Mouse (Mus musculus): ENCODE measurements at regions not wholly inside any gene's neighbourhood (a gene's known extent, or its start where the extent isn't known, plus 50 kb on each side); places are given as distances from the start of the nearest gene placed in this dataset.

GRCm38 (mm10) chr10:98733950-98734585, 180.1 kb upstream of the Atp2b1 start:
- ChIA-PET POLR2A (no interaction called here), CTCF (no interaction called here)

- POLR2A ChIA-PET, result no interaction called here
Observed at GRCm38 (mm10) chr10:98740507-98741147, 173.6 kb upstream of the Atp2b1 start.

GRCm38 (mm10) chr10:98741398-98741797, 172.8 kb upstream of the Atp2b1 start:
- CTCF ChIA-PET, result no interaction called here

More at GRCm38 (mm10) chr10:98740507-98741147, 173.6 kb upstream of the Atp2b1 start:
- CTCF ChIA-PET, result no interaction called here

GRCm38 (mm10) chr10:98742822-98743605, 171.2 kb upstream of the Atp2b1 start:
- ChIA-PET POLR2A (interaction anchor here in 1 of 4 experiments (0.6 to 0.7 kb wide), 2 partner anchors 198 to 1376 kb away, joined by 5 to 6 read pairs; no protein-coding TSS in a partner anchor), CTCF (no interaction called here)

More at GRCm38 (mm10) chr10:98741398-98741797, 172.8 kb upstream of the Atp2b1 start:
- POLR2A ChIA-PET, result no interaction called here

GRCm38 (mm10) chr10:98744246-98744645, 170.0 kb upstream of the Atp2b1 start:
- ChIA-PET POLR2A (interaction anchor here in 1 of 4 experiments (0.8 kb wide), 1 partner anchor 363 kb away, joined by 4 read pairs; the partner anchor contains the start of gene Poc1b), CTCF (no interaction called here)

- ChIA-PET CTCF (interaction anchor here in 1 of 4 experiments (0.6 kb wide), 1 partner anchor 340 kb away, joined by 4 read pairs; no protein-coding TSS in a partner anchor), POLR2A (interaction anchor here in 1 of 4 experiments (0.8 kb wide), 1 partner anchor 363 kb away, joined by 4 read pairs; the partner anchor contains the start of gene Poc1b)
Observed at GRCm38 (mm10) chr10:98744662-98745061, 169.5 kb upstream of the Atp2b1 start.

- POLR2A ChIA-PET, result no interaction called here
- CTCF ChIA-PET, result interaction anchor here in 1 of 4 experiments (0.6 kb wide), 1 partner anchor 339 kb away, joined by 4 read pairs; no protein-coding TSS in a partner anchor
Observed at GRCm38 (mm10) chr10:98745409-98745808, 168.8 kb upstream of the Atp2b1 start.

GRCm38 (mm10) chr10:98745861-98746260, 168.3 kb upstream of the Atp2b1 start:
- ChIA-PET POLR2A (no interaction called here), CTCF (no interaction called here)

GRCm38 (mm10) chr10:98748856-98749583, 165.2 kb upstream of the Atp2b1 start:
- CTCF ChIA-PET, result interaction anchor here in 1 of 4 experiments (1.3 kb wide), 1 partner anchor 413 kb away, joined by 3 read pairs; no protein-coding TSS in a partner anchor
- POLR2A ChIA-PET, result interaction anchor here in 1 of 4 experiments (1.5 kb wide), 1 partner anchor 66 kb away, joined by 4 read pairs; no protein-coding TSS in a partner anchor

- POLR2A ChIA-PET, result interaction anchor here in 1 of 4 experiments (1.5 kb wide), 1 partner anchor 66 kb away, joined by 4 read pairs; no protein-coding TSS in a partner anchor
- CTCF ChIA-PET, result interaction anchor here in 1 of 4 experiments (1.3 kb wide), 1 partner anchor 412 kb away, joined by 3 read pairs; no protein-coding TSS in a partner anchor
Observed at GRCm38 (mm10) chr10:98749584-98749947, 164.6 kb upstream of the Atp2b1 start.

- CTCF ChIA-PET, result no interaction called here
- POLR2A ChIA-PET, result interaction anchor here in 1 of 4 experiments (0.5 kb wide), 1 partner anchor 280 kb away, joined by 3 read pairs; no protein-coding TSS in a partner anchor
Observed at GRCm38 (mm10) chr10:98751376-98752058, 162.7 kb upstream of the Atp2b1 start.

- ChIA-PET POLR2A (no interaction called here), CTCF (no interaction called here)
Observed at GRCm38 (mm10) chr10:98761080-98761479, 153.1 kb upstream of the Atp2b1 start.

- CTCF ChIA-PET, result no interaction called here
- POLR2A ChIA-PET, result no interaction called here
Observed at GRCm38 (mm10) chr10:98765786-98766419, 148.3 kb upstream of the Atp2b1 start.

- ChIA-PET CTCF (no interaction called here), POLR2A (no interaction called here)
Observed at GRCm38 (mm10) chr10:98779783-98780182, 134.4 kb upstream of the Atp2b1 start.

GRCm38 (mm10) chr10:98780938-98781337, 133.3 kb upstream of the Atp2b1 start:
- CTCF ChIA-PET, result no interaction called here
- POLR2A ChIA-PET, result no interaction called here

GRCm38 (mm10) chr10:98781888-98782351, 132.3 kb upstream of the Atp2b1 start:
- CTCF ChIA-PET, result no interaction called here

GRCm38 (mm10) chr10:98785411-98785810, 128.8 kb upstream of the Atp2b1 start:
- CTCF ChIA-PET, result no interaction called here

More at GRCm38 (mm10) chr10:98781888-98782351, 132.3 kb upstream of the Atp2b1 start:
- POLR2A ChIA-PET, result no interaction called here

GRCm38 (mm10) chr10:98786089-98786488, 128.1 kb upstream of the Atp2b1 start:
- ChIA-PET POLR2A (no interaction called here), CTCF (no interaction called here)

More at GRCm38 (mm10) chr10:98785411-98785810, 128.8 kb upstream of the Atp2b1 start:
- POLR2A ChIA-PET, result no interaction called here

All from embryonic stem cell, embryonic (primary cell).